Mouse (Mus musculus): Measurements from ENCODE around the gene Gm20388. TPM values are rescaled to one million over a fixed set of nuclear protein-coding genes. Genes with fewer than 3 reads are reported as not detected.
"Not testable (repeated sequence)": the region's sequence is repeated elsewhere in the genome, so short reads cannot be mapped to it uniquely, and the experiment has no call there.

Gm20388 gene
- total RNA-seq, 1 experiment: 27.0 TPM

GRCm38 (mm10) chr8:123215430-123215829, 3304.8 kb downstream of the Gm20388 start:
- Histone ChIP-seq H3K36me3 (ENCODE audit: control insufficient read depth, insufficient read depth, low read length, poor library complexity, severe bottlenecking) (no peaks in the 10 kb centered on the region; the same call in 1 of the 2 replicates), H3K9me3 (ENCODE audit: control insufficient read depth, insufficient read depth, low read depth, low read length) (no peaks in the 10 kb centered on the region), H3K27ac (ENCODE audit: insufficient read depth, low read depth, low read length, poor library complexity, severe bottlenecking) (no peak overlapping the region), H3K9ac (ENCODE audit: insufficient read depth, low read depth, low read length, poor library complexity, severe bottlenecking) (no peak overlapping the region), H3K4me3 (ENCODE audit: insufficient read depth in 1 of 2, low read depth in 1 of 2, low read length in 2 of 2, poor library complexity in 1 of 2, severe bottlenecking in 1 of 2) (no peak overlapping the region), H3K4me1 (ENCODE audit: control insufficient read depth in 2 of 2, insufficient read depth in 2 of 2, low read length in 2 of 2, poor library complexity in 1 of 2) (peaks cover 2 to 3% of the 10 kb centered on the region in 2 experiments; a peak in 2 of 4 replicates)
- in situ Hi-C loops (cut with MboI; ENCODE audit: low sequenced_read_pairs in 2 of 2, unreplicated experiment in 2 of 2): no loop called here
- no peak for DNase-seq (ENCODE audit: low read depth, low spot score)
- TF ChIP-seq HCFC1 (IDR thresholded peaks at IDR 0.05; ENCODE audit: borderline replicate concordance, insufficient read depth, low read length) (no peak), ZC3H11A (IDR thresholded peaks at IDR 0.05; ENCODE audit: borderline replicate concordance, low read depth, low read length) (no peak), MAFK (IDR thresholded peaks at IDR 0.05; ENCODE audit: insufficient read depth, low read depth, low read length) (no peak), CHD2 (IDR thresholded peaks at IDR 0.05; ENCODE audit: low read depth, low read length) (no peak), ZNF384 (IDR thresholded peaks at IDR 0.05; ENCODE audit: low read depth, low read length) (no peak)

GRCm38 (mm10) chr8:123220917-123221316, 3310.3 kb downstream of the Gm20388 start:
- H3K4me1 ChIP-seq (ENCODE audit: control insufficient read depth in 2 of 2, insufficient read depth in 2 of 2, low read length in 2 of 2, poor library complexity in 1 of 2): peaks cover 2 to 3% of the 10 kb centered on the region in 2 experiments; a peak in 2 of 4 replicates
- TF ChIP-seq ZC3H11A (IDR thresholded peaks at IDR 0.05; ENCODE audit: borderline replicate concordance, low read depth, low read length): no peak
- TF ChIP-seq ZNF384 (IDR thresholded peaks at IDR 0.05; ENCODE audit: low read depth, low read length): no peak
- TF ChIP-seq MAFK (IDR thresholded peaks at IDR 0.05; ENCODE audit: insufficient read depth, low read depth, low read length): no peak
- TF ChIP-seq CHD2 (IDR thresholded peaks at IDR 0.05; ENCODE audit: low read depth, low read length): no peak
- TF ChIP-seq HCFC1 (IDR thresholded peaks at IDR 0.05; ENCODE audit: borderline replicate concordance, insufficient read depth, low read length): no peak
- no peak overlapping the region for H3K27ac ChIP-seq (ENCODE audit: insufficient read depth, low read depth, low read length, poor library complexity, severe bottlenecking)
- in situ Hi-C loops (cut with MboI; ENCODE audit: low sequenced_read_pairs in 2 of 2, unreplicated experiment in 2 of 2): no loop called here
- H3K9me3 ChIP-seq (ENCODE audit: control insufficient read depth, insufficient read depth, low read depth, low read length): no peaks in the 10 kb centered on the region
- DNase-seq (ENCODE audit: low read depth, low spot score): no peak
- H3K9ac ChIP-seq (ENCODE audit: insufficient read depth, low read depth, low read length, poor library complexity, severe bottlenecking): no peak overlapping the region
- H3K4me3 ChIP-seq (ENCODE audit: insufficient read depth in 1 of 2, low read depth in 1 of 2, low read length in 2 of 2, poor library complexity in 1 of 2, severe bottlenecking in 1 of 2): no peak overlapping the region
- no peaks in the 10 kb centered on the region for H3K36me3 ChIP-seq (ENCODE audit: control insufficient read depth, insufficient read depth, low read length, poor library complexity, severe bottlenecking)

- DNase-seq (ENCODE audit: low read depth, low spot score): peak; percentile 87
- in situ Hi-C loops (cut with MboI; ENCODE audit: low sequenced_read_pairs in 2 of 2, unreplicated experiment in 2 of 2): no loop called here
- Histone ChIP-seq H3K36me3 (ENCODE audit: control insufficient read depth, insufficient read depth, low read length, poor library complexity, severe bottlenecking) (peaks cover 14% of the 10 kb centered on the region), H3K4me1 (ENCODE audit: control insufficient read depth in 2 of 2, insufficient read depth in 2 of 2, low read length in 2 of 2, poor library complexity in 1 of 2) (peaks cover 0 to 2% of the 10 kb centered on the region in 2 experiments; a peak in 1 of 4 replicates), H3K9ac (ENCODE audit: insufficient read depth, low read depth, low read length, poor library complexity, severe bottlenecking) (peak within 1 kb of the TSS; percentile 94), H3K4me3 (ENCODE audit: insufficient read depth in 1 of 2, low read depth in 1 of 2, low read length in 2 of 2, poor library complexity in 1 of 2, severe bottlenecking in 1 of 2) (peak within 1 kb of the TSS; percentile 85 to 90), H3K9me3 (ENCODE audit: control insufficient read depth, insufficient read depth, low read depth, low read length) (no peaks in the 10 kb centered on the region), H3K27ac (ENCODE audit: insufficient read depth, low read depth, low read length, poor library complexity, severe bottlenecking) (0 out of 2 replicates have a peak within 1 kb of the TSS, but pooled peaks have one; percentile 15)
- TF ChIP-seq MAFK (IDR thresholded peaks at IDR 0.05; ENCODE audit: insufficient read depth, low read depth, low read length) (no peak), HCFC1 (IDR thresholded peaks at IDR 0.05; ENCODE audit: borderline replicate concordance, insufficient read depth, low read length) (peak; percentile 77; the same call in 1 of the 2 replicates), CHD2 (IDR thresholded peaks at IDR 0.05; ENCODE audit: low read depth, low read length) (no peak), ZNF384 (IDR thresholded peaks at IDR 0.05; ENCODE audit: low read depth, low read length) (no peak)
Observed at GRCm38 (mm10) chr8:123224278-123225266, 3313.9 kb downstream of the Gm20388 start, which contains the start of gene Cdk10. Gene Cdk10, plus strand, starts transcription at chr8:123224842.

GRCm38 (mm10) chr8:123228416-123228815, 3317.8 kb downstream of the Gm20388 start:
- Histone ChIP-seq H3K27ac (ENCODE audit: insufficient read depth, low read depth, low read length, poor library complexity, severe bottlenecking) (no peak overlapping the region), H3K9me3 (ENCODE audit: control insufficient read depth, insufficient read depth, low read depth, low read length) (no peaks in the 10 kb centered on the region), H3K36me3 (ENCODE audit: control insufficient read depth, insufficient read depth, low read length, poor library complexity, severe bottlenecking) (peaks cover 20% of the 10 kb centered on the region), H3K9ac (ENCODE audit: insufficient read depth, low read depth, low read length, poor library complexity, severe bottlenecking) (no peak overlapping the region), H3K4me1 (ENCODE audit: control insufficient read depth in 2 of 2, insufficient read depth in 2 of 2, low read length in 2 of 2, poor library complexity in 1 of 2) (peaks cover 2 to 10% of the 10 kb centered on the region in 2 experiments; a peak in 3 of 4 replicates), H3K4me3 (ENCODE audit: insufficient read depth in 1 of 2, low read depth in 1 of 2, low read length in 2 of 2, poor library complexity in 1 of 2, severe bottlenecking in 1 of 2) (no peak overlapping the region)
- TF ChIP-seq MAFK (IDR thresholded peaks at IDR 0.05; ENCODE audit: insufficient read depth, low read depth, low read length) (no peak), ZNF384 (IDR thresholded peaks at IDR 0.05; ENCODE audit: low read depth, low read length) (no peak), HCFC1 (IDR thresholded peaks at IDR 0.05; ENCODE audit: borderline replicate concordance, insufficient read depth, low read length) (no peak), ZC3H11A (IDR thresholded peaks at IDR 0.05; ENCODE audit: borderline replicate concordance, low read depth, low read length) (no peak), CHD2 (IDR thresholded peaks at IDR 0.05; ENCODE audit: low read depth, low read length) (no peak)
- in situ Hi-C loops (cut with MboI; ENCODE audit: low sequenced_read_pairs in 2 of 2, unreplicated experiment in 2 of 2): no loop called here
- no peak for DNase-seq (ENCODE audit: low read depth, low spot score)

- H3K36me3 ChIP-seq (ENCODE audit: control insufficient read depth, insufficient read depth, low read length, poor library complexity, severe bottlenecking): peaks cover 20% of the 10 kb centered on the region
- H3K9ac ChIP-seq (ENCODE audit: insufficient read depth, low read depth, low read length, poor library complexity, severe bottlenecking); in situ Hi-C loops (cut with MboI; ENCODE audit: low sequenced_read_pairs in 2 of 2, unreplicated experiment in 2 of 2); H3K4me3 ChIP-seq (ENCODE audit: insufficient read depth in 1 of 2, low read depth in 1 of 2, low read length in 2 of 2, poor library complexity in 1 of 2, severe bottlenecking in 1 of 2); H3K9me3 ChIP-seq (ENCODE audit: control insufficient read depth, insufficient read depth, low read depth, low read length); DNase-seq (ENCODE audit: low read depth, low spot score); H3K27ac ChIP-seq (ENCODE audit: insufficient read depth, low read depth, low read length, poor library complexity, severe bottlenecking): not testable (repeated sequence)
- peaks cover 0 to 21% of the 10 kb centered on the region in 2 experiments; a peak in 2 of 4 replicates for H3K4me1 ChIP-seq (ENCODE audit: control insufficient read depth in 2 of 2, insufficient read depth in 2 of 2, low read length in 2 of 2, poor library complexity in 1 of 2)
Observed at GRCm38 (mm10) chr8:123230326-123230725, 3319.7 kb downstream of the Gm20388 start.
